Mouse (Mus musculus) activated CD4-positive, CD25-positive, alpha-beta regulatory T cell (primary cell): ENCODE measurements around the gene Pnmal2. TPM values are rescaled to one million over a fixed set of nuclear protein-coding genes. Genes with fewer than 3 reads are reported as not detected.

ENCODE experiments used
- polyA plus RNA-seq, 2 experiments: library from polyadenylated mRNA; unstranded; fragments of 100-300 nt; shearing (Covaris generic); gene quantifications; one replicate each; pipeline ENCODE4 v1.2.1; 2017

Gene Pnmal2
- not detected for polyA plus RNA-seq

GRCm38 (mm10) chr7:16944061-16944807 lies at the start of gene Pnmal2:
TSS of gene Pnmal2 (plus strand) at chr7:16944682.

GRCm38 (mm10) chr7:16906281-16906680 lies 38.2 kb upstream of the Pnmal2 start, which contains the start of gene Ptgir:
TSS of gene Ptgir (plus strand) at chr7:16906490.

GRCm38 (mm10) chr7:16924037-16924834 lies 20.2 kb upstream of the Pnmal2 start, which contains the start of gene Calm3:
TSS of gene Calm3 (minus strand) at chr7:16924114.

GRCm38 (mm10) chr7:16959539-16960187 lies 15.2 kb downstream of the Pnmal2 start, which contains the start of gene Pnmal1:
TSS of gene Pnmal1 (plus strand) at chr7:16959679.

GRCm38 (mm10) chr7:16982859-16983568 lies 38.5 kb downstream of the Pnmal2 start, which contains the start of gene Gm42372:
TSS of gene Gm42372 (plus strand) at chr7:16983086.

GRCm38 (mm10) chr7:16992451-16992807 lies 47.9 kb downstream of the Pnmal2 start, which contains the start of gene Ccdc8:
TSS of gene Ccdc8 (plus strand) at chr7:16992708.

Other genes starting within 250 kb of the Pnmal2 start
- gene Ceacam9, start 222.8 kb upstream of the Pnmal2 start, polyA plus RNA-seq, result not detected
- gene Ap2s1, start 206.3 kb upstream of the Pnmal2 start, polyA plus RNA-seq, result 100 to 1,000 TPM; 259 to 270 TPM
- 100 to 1,000 TPM; 197 to 316 TPM for gene Slc1a5, start 163.3 kb upstream of the Pnmal2 start, polyA plus RNA-seq
- gene Strn4, start 128.8 kb upstream of the Pnmal2 start, polyA plus RNA-seq, result 10 to 100 TPM; 61.5 to 74.8 TPM
- gene Fkrp, start 128.0 kb upstream of the Pnmal2 start, polyA plus RNA-seq, result 10 to 100 TPM; 19.1 to 22.7 TPM
- gene Prkd2, start 101.8 kb upstream of the Pnmal2 start, polyA plus RNA-seq, result 100 to 1,000 TPM; 143 to 190 TPM
- gene Dact3, start 69.4 kb upstream of the Pnmal2 start, polyA plus RNA-seq, result under 1 TPM; 0.07 to 0.42 TPM
- not detected for gene Gng8, start 52.9 kb upstream of the Pnmal2 start, polyA plus RNA-seq
- 10 to 100 TPM; 11.2 to 16.3 TPM for gene Ptgir, start 38.2 kb upstream of the Pnmal2 start, polyA plus RNA-seq
- 100 to 1,000 TPM; 191 to 201 TPM for gene Calm3, start 20.6 kb upstream of the Pnmal2 start, polyA plus RNA-seq
- gene Pnmal1, start 15.0 kb downstream of the Pnmal2 start, polyA plus RNA-seq, result under 1 TPM in 1 of 2 experiments, not detected in 1; 0.07 TPM
- gene Gm42372, start 38.4 kb downstream of the Pnmal2 start, polyA plus RNA-seq, result 1 to 10 TPM; 2.2 to 3.0 TPM
- under 1 TPM; 0.05 to 0.31 TPM for gene Ccdc8, start 48.0 kb downstream of the Pnmal2 start, polyA plus RNA-seq
- 100 to 1,000 TPM in 1 of 2 experiments, 10 to 100 TPM in 1; 99.7 to 101 TPM for gene Ppp5c, start 83.2 kb downstream of the Pnmal2 start, polyA plus RNA-seq
- gene Hif3a, start 117.7 kb downstream of the Pnmal2 start, polyA plus RNA-seq, result under 1 TPM in 1 of 2 experiments, not detected in 1; 0.98 TPM
- under 1 TPM; 0.43 to 0.69 TPM for gene Psg16, start 129.4 kb downstream of the Pnmal2 start, polyA plus RNA-seq
- not detected for gene Ceacam3, start 205.6 kb downstream of the Pnmal2 start, polyA plus RNA-seq